7 mouse cellular contexts compared by ENCODE assay signal in the genomic region with DNA sequence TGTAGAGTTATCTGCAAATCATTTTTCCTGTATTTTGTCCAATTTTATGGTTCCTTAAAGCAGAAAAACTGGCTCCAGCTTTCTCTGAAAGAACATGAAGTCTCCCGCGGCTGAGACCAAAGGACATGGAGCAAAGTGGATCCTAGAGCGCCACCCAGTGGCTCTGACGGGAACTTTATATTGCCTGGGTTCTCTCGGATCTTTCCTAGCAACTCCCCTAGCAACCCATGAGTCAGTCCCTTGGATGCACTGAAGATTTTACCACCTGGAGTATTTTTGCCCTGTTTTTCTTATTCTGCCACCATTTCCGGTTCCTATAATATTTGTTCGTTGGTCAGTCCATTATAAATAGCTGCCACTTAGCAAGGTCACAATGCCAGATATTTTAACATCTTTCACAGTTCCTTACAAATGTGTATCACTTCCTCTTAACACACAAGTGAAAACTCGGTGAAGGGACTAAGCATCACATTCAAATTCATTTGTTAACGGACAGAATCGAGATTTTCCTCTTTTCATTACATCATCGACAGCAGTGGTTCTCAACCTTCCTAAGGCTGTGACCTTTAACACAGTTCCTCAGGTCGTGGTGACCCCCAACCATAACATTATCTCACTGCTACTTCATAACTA. TPM values are rescaled to one million over a fixed set of nuclear protein-coding genes. Genes with fewer than 3 reads are reported as not detected.
A peak's percentile ranks its signal among the peaks of the same experiment; 100 is the strongest.
DNase-seq lines count a peak whose midpoint lies in the region; ATAC-seq and TF ChIP-seq lines count a peak whose summit lies in the region.

No protein-coding gene starts in this region.

- intact Hi-C loops in left cerebral cortex, postnatal 10 days (cut with DNase I): loop anchor here (2.0 to 10.0 kb wide), 2 partner anchors 117 to 553 kb away; no protein-coding TSS in a partner anchor

- TF ChIP-seq POLR2A in spleen, adult 2 months (IDR thresholded peaks at IDR 0.05; ENCODE audit: low read depth, low read length): no peak

- H3K9ac ChIP-seq in midbrain, embryonic 16.5 days (ENCODE audit: low read depth, low read length): no peak overlapping the region

- H3K27me3 ChIP-seq in midbrain, embryonic 16.5 days (ENCODE audit: control insufficient read depth, insufficient read depth, low read depth, low read length): peaks cover 6% of the 10 kb centered on the region; the same call in 1 of the 2 replicates
- H3K27me3 ChIP-seq in spleen, adult 2 months (ENCODE audit: control insufficient read depth, insufficient read depth, low read length): no peaks in the 10 kb centered on the region

- H3K4me3 ChIP-seq in midbrain, embryonic 16.5 days (ENCODE audit: low read depth, low read length): no peak overlapping the region
- no peak overlapping the region for H3K4me3 ChIP-seq in spleen, adult 2 months (ENCODE audit: extremely low read depth, insufficient read depth, insufficient read length)

- peak; percentile 91 for DNase-seq in R1 (ENCODE audit: low read depth, low spot score)
- DNase-seq in cerebellum, adult 11 months: peak; percentile 84
- DNase-seq in left cerebral cortex, postnatal 10 days (ENCODE audit: extremely low spot score in 1 of 2, low spot score in 2 of 2): peak; percentile 84 to 90
- peak; percentile 63 to 64 for DNase-seq in spleen, adult 2 months (ENCODE audit: low read depth in 1 of 2, low spot score in 2 of 2)

- peak; percentile 77; the same call in 1 of the 2 replicates for TF ChIP-seq CTCF in spleen, adult 2 months (IDR thresholded peaks at IDR 0.05; ENCODE audit: extremely low read depth, insufficient read depth, insufficient read length, insufficient replicate concordance)

- H3K36me3 ChIP-seq in midbrain, embryonic 16.5 days (ENCODE audit: control insufficient read depth, insufficient read depth, low read length): peaks cover 2% of the 10 kb centered on the region; the same call in 1 of the 2 replicates
- H3K36me3 ChIP-seq in spleen, adult 2 months (ENCODE audit: control insufficient read depth, insufficient read depth, low read length): no peaks in the 10 kb centered on the region

- WGBS in midbrain, embryonic 16.5 days: 20% methylated on average over 12 of the region's 12 CpGs
- 6% methylated on average over 12 of the region's 12 CpGs for WGBS in spleen, adult 2 months

- H3K4me2 ChIP-seq in midbrain, embryonic 16.5 days (ENCODE audit: low read length): no peak overlapping the region

- ATAC-seq in frontal cortex, adult (ENCODE audit: low TSS enrichment): peak; percentile 95
- peak; percentile 90 for ATAC-seq in inflammation-experienced regulatory T-cells, adult 6 months
- peak; percentile 46; the same call in 1 of the 2 replicates for ATAC-seq in midbrain, embryonic 16.5 days

- no peaks in the 10 kb centered on the region for H3K9me3 ChIP-seq in midbrain, embryonic 16.5 days (replicated peaks; ENCODE audit: control insufficient read depth, low read length, poor library complexity, severe bottlenecking)

- no peak overlapping the region for H3K27ac ChIP-seq in midbrain, embryonic 16.5 days (ENCODE audit: low read length)
- no peak overlapping the region for H3K27ac ChIP-seq in spleen, adult 2 months (ENCODE audit: insufficient read depth, low read length)

- H3K4me1 ChIP-seq in midbrain, embryonic 16.5 days (ENCODE audit: control insufficient read depth, insufficient read depth, low read length): no peaks in the 10 kb centered on the region
- H3K4me1 ChIP-seq in spleen, adult 2 months (ENCODE audit: control insufficient read depth, insufficient read depth, insufficient read length): peaks cover 11% of the 10 kb centered on the region; the same call in 1 of the 2 replicates

RNA-seq across cellular contexts. Expression of a gene that starts 12.2 kb away (rescaled TPM):
- 10 to 100 TPM; 47.7 to 61.2 (median 56.2) TPM for polyA plus RNA-seq in inflammation-experienced regulatory T-cells, adult 6 months (2017; shearing (Covaris generic))
- 10 to 100 TPM; 22.8 to 24.4 TPM for total RNA-seq in left cerebral cortex, postnatal 10 days (2021)
- 35.9 and 38.3 TPM in 2 replicates for polyA plus RNA-seq in midbrain, embryonic 16.5 days (2015; fragmentation: Nextera tagmentation; extraction: Ambion mirVana)
- 14.6 and 16.6 TPM in 2 replicates for polyA plus RNA-seq in spleen, adult 2 months (2012; rRNA removed)

RNA-seq across cellular contexts. Expression of a gene that starts 29.4 kb away (rescaled TPM):
- polyA plus RNA-seq in inflammation-experienced regulatory T-cells, adult 6 months (2017; shearing (Covaris generic)): 100 to 1,000 TPM; 100 to 124 (median 106) TPM
- total RNA-seq in left cerebral cortex, postnatal 10 days (2021): 10 to 100 TPM; 40.3 to 42.0 TPM
- 81.2 and 84.4 TPM in 2 replicates for polyA plus RNA-seq in midbrain, embryonic 16.5 days (2015; fragmentation: Nextera tagmentation; extraction: Ambion mirVana)
- polyA plus RNA-seq in spleen, adult 2 months (2012; rRNA removed): 13.6 and 17.5 TPM in 2 replicates

RNA-seq across cellular contexts. Expression of a gene that starts 52.5 kb away (rescaled TPM):
- polyA plus RNA-seq in inflammation-experienced regulatory T-cells, adult 6 months (2017; shearing (Covaris generic)): 10 to 100 TPM; 22.3 to 28.8 (median 23.2) TPM
- total RNA-seq in left cerebral cortex, postnatal 10 days (2021): 10 to 100 TPM; 76.6 to 78.0 TPM
- 48.9 and 52.3 TPM in 2 replicates for polyA plus RNA-seq in midbrain, embryonic 16.5 days (2015; fragmentation: Nextera tagmentation; extraction: Ambion mirVana)
- 15.1 and 20.1 TPM in 2 replicates for polyA plus RNA-seq in spleen, adult 2 months (2012; rRNA removed)

RNA-seq across cellular contexts. Expression of a gene that starts 56.1 kb away (rescaled TPM):
- polyA plus RNA-seq in inflammation-experienced regulatory T-cells, adult 6 months (2017; shearing (Covaris generic)): 1 to 10 TPM; 1.3 to 4.7 (median 1.8) TPM
- 100 to 1,000 TPM; 186 to 187 TPM for total RNA-seq in left cerebral cortex, postnatal 10 days (2021)
- 138 and 170 TPM in 2 replicates for polyA plus RNA-seq in midbrain, embryonic 16.5 days (2015; fragmentation: Nextera tagmentation; extraction: Ambion mirVana)
- 60.2 and 83.2 TPM in 2 replicates for polyA plus RNA-seq in spleen, adult 2 months (2012; rRNA removed)
